Mouse (Mus musculus): ENCODE data around the gene Gapdh.

Gapdh gene

DNA sequence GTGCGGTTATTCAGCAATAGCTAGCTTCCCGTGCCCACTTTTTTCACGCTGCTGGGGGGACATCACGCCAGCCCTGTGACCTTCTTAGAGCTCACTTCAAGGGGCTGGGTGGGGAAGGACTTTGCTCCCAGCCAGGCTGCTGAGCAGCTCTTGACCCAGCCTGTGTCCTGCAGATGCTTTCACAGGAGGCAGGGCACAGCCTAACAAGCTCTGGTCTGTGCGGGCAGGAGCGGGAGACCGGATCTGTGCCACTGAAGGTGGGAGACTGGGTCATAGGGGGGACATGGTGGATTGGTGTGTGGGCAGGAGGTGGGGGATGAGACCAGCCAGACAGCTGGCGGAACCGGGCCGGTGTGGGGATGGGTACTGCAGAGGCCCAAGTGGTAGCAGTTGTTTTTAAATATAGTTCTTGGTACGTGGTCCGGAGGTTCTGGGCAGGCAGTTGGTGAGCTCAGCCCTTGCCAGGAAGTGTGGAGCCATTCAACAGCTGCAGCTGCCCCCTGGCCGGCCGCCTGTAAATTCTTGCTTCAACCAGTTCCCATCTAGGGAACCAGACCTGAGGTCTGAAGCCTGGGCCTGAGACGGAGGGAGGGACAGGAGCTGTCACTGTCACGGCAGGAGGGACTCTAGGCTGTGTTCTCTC, 17.2 kb downstream of the Gapdh start:
- no peak for DNase-seq (ENCODE audit: low read depth, low spot score)

DNA sequence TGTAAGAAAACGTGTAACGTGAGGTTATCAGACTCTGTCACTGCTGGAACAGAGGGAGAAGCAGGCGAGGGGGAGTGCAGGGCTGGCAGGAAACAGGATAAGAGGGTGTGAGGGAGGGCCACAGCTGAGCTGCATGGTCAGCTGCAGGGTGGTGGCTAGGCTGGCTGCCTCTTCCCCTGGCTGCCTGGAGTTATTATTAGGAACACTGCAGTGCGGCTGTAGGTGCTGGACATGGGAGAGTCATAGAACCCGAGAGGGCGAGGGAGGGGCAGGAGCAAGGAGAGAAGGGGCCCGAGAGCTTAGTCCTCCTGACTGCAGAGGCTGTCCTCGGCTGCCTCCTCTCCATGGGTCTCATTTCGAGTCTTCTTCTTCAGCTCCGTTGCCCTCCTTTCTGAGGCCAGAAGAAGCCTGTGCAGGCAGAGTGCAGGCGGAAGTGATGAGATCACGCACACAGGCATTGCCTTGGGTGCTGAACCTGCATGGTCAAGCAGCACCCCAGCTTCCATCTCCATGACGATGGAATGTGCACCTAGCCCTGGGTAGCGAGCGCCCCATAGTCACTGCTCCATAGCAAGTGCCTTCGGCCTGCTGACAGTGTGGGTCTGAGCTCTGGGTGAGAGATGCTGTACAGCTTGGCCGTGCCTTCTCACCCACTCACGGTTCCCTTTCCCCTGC, 17.9 kb downstream of the Gapdh start:
- DNase-seq (ENCODE audit: low read depth, low spot score): no peak

DNA sequence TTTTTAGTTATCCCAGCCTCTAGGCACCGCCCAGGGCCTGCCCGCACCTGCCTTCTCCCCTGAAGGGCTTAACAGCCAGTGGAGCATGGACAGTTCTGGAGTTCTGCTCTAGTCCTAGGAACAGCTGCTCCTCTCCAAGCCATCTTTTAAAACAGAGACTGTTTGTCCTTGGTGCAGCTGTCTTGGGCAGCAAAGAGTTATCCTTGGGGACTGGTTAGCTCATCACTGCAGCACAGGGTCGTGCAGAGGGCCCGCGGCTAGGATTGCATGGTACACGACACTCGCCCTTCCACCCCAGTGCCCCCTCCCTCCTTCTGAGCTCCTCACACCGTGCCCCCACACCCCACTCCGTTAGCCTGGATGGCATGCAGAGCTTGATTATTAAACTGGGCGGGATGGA, 18.9 kb downstream of the Gapdh start:
- DNase-seq (ENCODE audit: low read depth, low spot score): no peak

GRCm38 (mm10) chr6:125146797-125147196, 19.5 kb downstream of the Gapdh start:
- DNase-seq (ENCODE audit: low read depth, low spot score): no peak

DNA sequence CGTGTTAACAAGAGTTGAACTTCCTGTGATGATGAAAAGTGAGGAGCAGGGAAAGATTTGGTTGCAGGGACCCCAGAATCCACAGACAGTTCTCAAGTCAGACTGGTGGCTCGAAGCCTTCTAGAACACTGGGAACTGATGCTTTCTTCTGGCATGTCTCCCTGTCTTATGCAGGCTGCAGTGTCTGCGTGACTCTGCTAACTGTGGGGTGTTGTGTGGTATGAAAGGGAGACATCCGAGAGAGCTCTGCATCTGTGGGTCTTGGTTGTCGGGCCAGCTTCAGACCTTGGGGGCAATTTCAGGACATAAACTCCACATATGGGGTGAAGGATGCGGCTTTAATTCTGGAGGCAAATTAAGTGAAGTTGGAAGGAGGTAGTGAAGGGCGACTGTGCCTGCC, 20.1 kb downstream of the Gapdh start:
- DNase-seq (ENCODE audit: low read depth, low spot score): no peak

DNA sequence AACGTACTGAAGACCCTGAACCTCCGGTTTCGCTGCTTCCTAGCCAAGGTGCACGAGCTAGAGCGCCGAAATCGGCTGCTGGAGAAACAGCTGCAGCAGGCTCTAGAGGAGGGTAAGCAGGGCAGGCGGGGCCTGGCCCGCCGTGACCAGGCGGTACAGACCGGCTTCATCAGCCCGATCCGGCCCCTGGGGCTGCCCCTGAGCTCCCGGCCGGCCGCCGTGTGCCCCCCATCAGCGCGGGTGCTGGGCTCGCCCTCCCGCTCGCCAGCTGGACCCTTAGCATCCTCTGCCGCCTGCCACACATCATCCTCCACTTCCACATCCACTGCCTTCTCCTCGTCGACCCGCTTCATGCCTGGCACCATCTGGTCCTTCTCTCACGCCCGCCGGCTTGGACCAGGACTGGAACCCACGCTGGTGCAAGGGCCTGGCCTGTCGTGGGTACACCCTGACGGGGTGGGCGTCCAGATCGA, 20.8 kb downstream of the Gapdh start:
- DNase-seq (ENCODE audit: low read depth, low spot score): no peak

GRCm38 (mm10) chr6:125145001-125145400, 21.3 kb downstream of the Gapdh start, which contains the start of gene Iffo1:
TSS of gene Iffo1 (plus strand) at chr6:125145241.
- DNase-seq (ENCODE audit: low read depth, low spot score): peak; percentile 84

DNA sequence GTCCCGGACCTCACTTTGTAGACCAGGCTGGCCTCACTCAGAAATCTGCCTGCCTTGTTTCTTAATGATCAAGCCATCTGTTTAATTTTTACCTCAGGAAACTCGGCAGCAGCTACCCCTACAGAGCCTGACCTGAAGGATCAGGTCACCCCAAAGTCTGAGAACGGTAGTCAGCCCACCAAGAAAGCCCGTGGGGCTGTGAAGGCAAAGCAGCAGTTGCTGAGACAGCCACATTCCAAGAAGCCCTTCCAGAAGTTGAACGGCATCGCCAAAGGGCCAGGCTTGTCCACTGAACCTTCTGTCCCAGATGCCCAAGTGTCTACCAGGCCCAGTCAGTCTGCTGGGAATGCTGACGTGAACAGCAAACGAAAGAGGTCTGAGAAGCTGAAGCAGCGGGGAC, 22.4 kb downstream of the Gapdh start:
- no peak for DNase-seq (ENCODE audit: low read depth, low spot score)

GRCm38 (mm10) chr6:125143128-125143527, 23.1 kb downstream of the Gapdh start:
- DNase-seq (ENCODE audit: low read depth, low spot score): no peak

GRCm38 (mm10) chr6:125142436-125142835, 23.8 kb downstream of the Gapdh start:
- no peak for DNase-seq (ENCODE audit: low read depth, low spot score)

- DNase-seq (ENCODE audit: low read depth, low spot score): no peak
These were observed 26.5 kb downstream of the Gapdh start for GRCm38 (mm10) chr6:125139747-125140146.

DNA sequence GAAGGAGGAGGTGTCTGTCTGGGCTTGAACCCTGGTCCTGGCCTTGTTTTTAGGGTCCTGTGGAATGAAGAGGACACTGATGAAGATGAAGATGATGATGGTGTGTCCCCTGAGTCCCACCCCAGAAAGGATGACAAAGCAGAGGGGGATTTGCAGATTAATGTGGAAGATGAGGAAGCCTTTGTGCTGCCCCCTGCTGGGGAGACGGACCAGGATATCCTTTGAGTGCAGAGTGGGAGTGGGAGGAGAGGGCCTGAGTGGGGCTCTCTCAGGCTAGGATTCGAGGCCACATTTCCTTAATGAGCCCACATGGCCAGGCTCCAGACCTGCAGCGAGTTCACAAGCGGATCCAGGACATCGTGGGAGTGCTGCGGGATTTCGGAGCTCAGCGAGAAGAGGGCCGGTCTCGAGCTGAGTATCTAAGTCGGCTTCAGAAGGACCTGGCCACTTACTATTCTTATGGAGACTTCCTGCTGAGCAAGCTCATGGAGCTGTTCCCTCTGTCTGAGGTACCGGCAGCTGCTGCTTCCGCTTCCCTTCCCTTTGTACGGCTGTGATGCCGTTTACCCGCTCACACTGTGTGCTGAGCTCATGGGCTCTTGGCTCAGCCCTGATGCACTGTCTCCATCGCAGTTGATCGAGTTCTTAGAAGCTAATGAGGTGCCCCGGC, 29.1 kb downstream of the Gapdh start:
- no peak for DNase-seq (ENCODE audit: low read depth, low spot score)

DNA sequence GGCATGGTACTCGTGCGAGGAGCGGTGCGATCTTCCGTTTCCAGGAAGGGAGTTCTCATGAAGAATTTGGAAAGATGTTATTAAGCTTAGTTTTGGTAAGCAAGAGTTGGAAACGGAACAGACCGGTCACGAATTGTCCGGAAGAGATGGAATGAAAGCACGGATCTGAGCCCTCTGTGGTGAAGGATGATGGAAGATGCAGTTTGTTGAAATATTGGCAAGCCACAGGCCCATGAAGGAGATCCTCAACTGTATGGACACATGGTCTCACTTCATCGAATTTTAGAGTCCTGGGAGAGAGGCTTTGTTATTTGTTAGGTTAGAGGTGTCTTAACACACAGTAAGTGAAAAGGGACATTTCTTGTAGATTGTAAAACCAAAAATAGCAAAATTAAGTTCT, 33.8 kb downstream of the Gapdh start:
- no peak for DNase-seq (ENCODE audit: low read depth, low spot score)

DNA sequence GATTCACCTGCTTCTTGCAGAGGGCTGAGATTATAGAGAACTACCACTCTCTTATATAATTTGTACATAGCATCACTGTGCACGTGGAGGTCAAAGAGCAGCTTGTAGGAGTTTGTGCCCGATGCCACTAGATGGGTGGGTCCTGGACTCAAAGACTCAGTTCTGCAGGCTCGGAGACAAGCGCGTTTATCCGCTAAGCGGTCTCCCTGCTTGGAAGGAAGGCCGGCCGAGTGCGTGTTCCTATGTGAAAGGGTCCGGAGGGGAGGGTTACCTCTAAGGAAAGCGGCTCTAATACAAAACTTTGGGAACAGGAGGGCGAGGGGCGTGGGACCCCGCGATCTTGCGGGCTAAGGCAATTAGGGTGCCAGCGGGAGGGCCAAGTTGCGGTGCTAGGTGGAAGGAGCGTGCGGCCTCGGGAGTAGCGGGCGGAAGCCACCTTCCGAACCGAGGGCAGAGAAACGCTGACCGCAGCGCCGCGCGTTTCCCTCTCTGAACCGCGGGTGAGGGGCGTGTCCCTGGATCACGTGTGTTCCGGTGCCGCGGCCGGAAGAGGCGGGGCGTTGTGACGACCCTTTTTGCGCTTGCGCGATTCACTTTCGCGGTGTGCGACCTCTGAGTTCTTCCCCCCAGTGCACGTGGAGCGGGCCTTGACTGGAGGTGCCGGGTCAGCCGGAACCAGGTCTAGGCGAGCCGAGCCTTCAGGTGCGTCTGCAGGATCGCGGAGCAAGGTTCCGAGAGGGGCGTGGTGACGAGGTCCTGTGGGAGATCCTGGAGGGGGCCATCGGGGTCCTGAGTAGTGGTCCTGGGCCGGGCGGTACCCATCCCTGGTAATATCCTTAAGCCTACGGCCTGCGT, 34.7 kb downstream of the Gapdh start, which contains the start of gene Nop2:
TSS of gene Nop2 (plus strand) at position 608 of the 855 bp plus-strand sequence.
- peak; percentile 78 for DNase-seq (ENCODE audit: low read depth, low spot score)

GRCm38 (mm10) chr6:125129710-125130402, 36.4 kb downstream of the Gapdh start:
- DNase-seq (ENCODE audit: low read depth, low spot score): no peak

GRCm38 (mm10) chr6:125128724-125129123, 37.5 kb downstream of the Gapdh start:
- no peak for DNase-seq (ENCODE audit: low read depth, low spot score)

DNA sequence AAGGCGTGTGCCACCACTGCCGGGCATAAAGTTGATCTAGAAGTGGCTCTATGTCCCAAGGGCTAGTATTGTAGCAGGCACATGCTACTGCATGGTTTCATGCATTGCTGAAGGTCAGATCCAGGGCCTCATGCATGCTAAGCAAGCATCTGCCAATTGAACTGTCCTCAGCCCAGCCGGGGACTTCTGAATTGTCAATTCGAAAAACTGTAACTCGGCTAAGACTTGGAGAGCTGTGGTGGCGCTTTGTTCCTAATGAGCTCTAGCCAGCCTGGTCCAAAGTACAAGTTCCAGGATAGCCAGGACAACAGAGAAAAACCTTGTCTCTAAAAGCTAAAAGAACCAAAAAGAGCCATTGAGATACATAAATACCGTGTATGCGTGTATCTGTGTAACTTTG, 46.9 kb downstream of the Gapdh start:
- no peak for DNase-seq (ENCODE audit: low read depth, low spot score)

GRCm38 (mm10) chr6:125112553-125112952, 53.7 kb downstream of the Gapdh start:
- DNase-seq (ENCODE audit: low read depth, low spot score): no peak
